Mouse (Mus musculus) heart, embryonic 16.5 days (tissue): ENCODE measurements around the gene Tmem131l. TPM values are rescaled to one million over a fixed set of nuclear protein-coding genes. Genes with fewer than 3 reads are reported as not detected.

Experiments
- ATAC-seq: fragments of 200-750 bp; cut with Nextera tagmentation; replicated peaks from 2 replicates; pipeline ENCODE4 v1.8.0; 2017; ENCODE audit warnings: moderate number of reproducible peaks; ENCODE audit not compliant: insufficient read depth, low FRiP score; ENCODE audit errors: extremely low read depth
- H3K27ac ChIP-seq: fragments of 300-500 bp; sonication (generic); 2 replicates; pipeline ENCODE4 v1.5.1; 2014; ENCODE audit warnings: mild to moderate bottlenecking, low read length, control low read depth, moderate library complexity
- H3K27me3 ChIP-seq: fragments of 300-500 bp; sonication (generic); 2 replicates; pipeline ENCODE4 v1.6.1; 2014; ENCODE audit warnings: low read length, mixed read lengths; ENCODE audit not compliant: control insufficient read depth, insufficient read depth
- H3K36me3 ChIP-seq: fragments of 300-500 bp; sonication (generic); 2 replicates; pipeline ENCODE4 v1.6.1; 2014; ENCODE audit not compliant: control insufficient read depth, insufficient read depth
- H3K4me1 ChIP-seq: fragments of 300-500 bp; sonication (generic); 2 replicates; pipeline ENCODE4 v1.6.1; 2014; ENCODE audit warnings: low read length, mixed read lengths; ENCODE audit not compliant: control insufficient read depth, insufficient read depth
- H3K4me2 ChIP-seq: fragments of 300-500 bp; sonication (generic); 2 replicates; pipeline ENCODE4 v1.6.1; 2014; ENCODE audit warnings: low read depth, mild to moderate bottlenecking, control low read depth, low read length
- H3K4me3 ChIP-seq: fragments of 300-500 bp; sonication (generic); 2 replicates; pipeline ENCODE4 v1.5.1; 2014; ENCODE audit warnings: mild to moderate bottlenecking, control low read depth, low read length
- H3K9ac ChIP-seq: fragments of 300-500 bp; sonication (generic); 2 replicates; pipeline ENCODE4 v1.6.1; 2014; ENCODE audit warnings: low read length, control low read depth
- H3K9me3 ChIP-seq: fragments of 300-500 bp; sonication (generic); replicated peaks from 2 replicates; pipeline ENCODE4 v1.6.1; 2016; ENCODE audit warnings: low read length; ENCODE audit not compliant: control insufficient read depth
- WGBS: fragments of 180-500 bp; shearing (Covaris S2); extraction: QIAGEN DNeasy Blood & Tissue Kit; methylation state at CpG from one replicate; pipeline ENCODE4 v1.1.7; 2014; 5-methylcytosine and 5-hydroxymethylcytosine counted together
- polyA plus RNA-seq: library from polyadenylated mRNA; unstranded; fragments of >200 nt; fragmentation: Nextera tagmentation; extraction: Ambion mirVana; gene quantifications from 2 replicates; pipeline ENCODE4 v1.2.1, GENCODE M21; 2015

The Tmem131l gene
- polyA plus RNA-seq, 1 experiment from 2014 or later: 47.8 TPM

GRCm38 (mm10) chr3:84005989-84006388, 34.0 kb downstream of the Tmem131l start:
- no peaks in the 10 kb centered on the region for H3K4me1 ChIP-seq
- no peaks in the 10 kb centered on the region for H3K27me3 ChIP-seq
- H3K4me2 ChIP-seq: no peak overlapping the region
- no peaks in the 10 kb centered on the region for H3K9me3 ChIP-seq
- no peak for ATAC-seq
- no peak overlapping the region for H3K9ac ChIP-seq
- H3K4me3 ChIP-seq: no peak overlapping the region
- WGBS: 76% methylated on average over 7 of the region's 7 CpGs
- H3K36me3 ChIP-seq: no peaks in the 10 kb centered on the region
- no peak overlapping the region for H3K27ac ChIP-seq

GRCm38 (mm10) chr3:84004330-84005090, 35.5 kb downstream of the Tmem131l start:
- Histone ChIP-seq H3K27me3 (no peaks in the 10 kb centered on the region), H3K36me3 (no peaks in the 10 kb centered on the region), H3K9me3 (no peaks in the 10 kb centered on the region), H3K4me2 (no peak overlapping the region), H3K4me3 (no peak overlapping the region), H3K4me1 (no peaks in the 10 kb centered on the region), H3K27ac (no peak overlapping the region), H3K9ac (no peak overlapping the region)
- ATAC-seq: no peak
- 72% methylated on average over 2 of the region's 2 CpGs for whole genome bisulfite sequencing

- no peak for ATAC-seq
- Histone ChIP-seq H3K27ac (no peak overlapping the region), H3K9me3 (no peaks in the 10 kb centered on the region), H3K4me1 (no peaks in the 10 kb centered on the region; the same call in 1 of the 2 replicates), H3K4me2 (no peak overlapping the region), H3K27me3 (no peaks in the 10 kb centered on the region), H3K36me3 (no peaks in the 10 kb centered on the region), H3K9ac (no peak overlapping the region), H3K4me3 (no peak overlapping the region)
- WGBS: 76% methylated on average over 6 of the region's 6 CpGs
Measured at GRCm38 (mm10) chr3:84002433-84003090, 37.4 kb downstream of the Tmem131l start.

GRCm38 (mm10) chr3:83997563-83997962, 42.4 kb downstream of the Tmem131l start:
- peaks cover 47% of the 10 kb centered on the region for H3K4me1 ChIP-seq
- 84% methylated on average over 5 of the region's 5 CpGs for WGBS

GRCm38 (mm10) chr3:83997036-83997435, 42.9 kb downstream of the Tmem131l start:
- Histone ChIP-seq H3K9me3 (no peaks in the 10 kb centered on the region), H3K4me3 (no peak overlapping the region), H3K9ac (no peak overlapping the region), H3K27ac (peak overlapping the region; percentile 78; the same call in 1 of the 2 replicates), H3K4me1 (peaks cover 52% of the 10 kb centered on the region), H3K27me3 (no peaks in the 10 kb centered on the region), H3K4me2 (no peak overlapping the region), H3K36me3 (no peaks in the 10 kb centered on the region)
- WGBS: 76% methylated on average over 3 of the region's 3 CpGs
- no peak for ATAC-seq

More at GRCm38 (mm10) chr3:83997563-83997962, 42.4 kb downstream of the Tmem131l start:
- Histone ChIP-seq H3K9me3 (no peaks in the 10 kb centered on the region), H3K27ac (no peak overlapping the region), H3K4me3 (no peak overlapping the region), H3K27me3 (no peaks in the 10 kb centered on the region), H3K36me3 (no peaks in the 10 kb centered on the region), H3K9ac (no peak overlapping the region), H3K4me2 (no peak overlapping the region)
- no peak for ATAC-seq

- peaks cover 58% of the 10 kb centered on the region for H3K4me1 ChIP-seq
- no peaks in the 10 kb centered on the region for H3K9me3 ChIP-seq
- H3K27ac ChIP-seq: peak overlapping the region; percentile 78
Measured at GRCm38 (mm10) chr3:83996086-83996485, 43.9 kb downstream of the Tmem131l start.

GRCm38 (mm10) chr3:83995254-83995830, 44.6 kb downstream of the Tmem131l start:
- no peak for ATAC-seq
- Histone ChIP-seq H3K4me1 (peaks cover 58% of the 10 kb centered on the region), H3K36me3 (no peaks in the 10 kb centered on the region), H3K4me3 (no peak overlapping the region), H3K9ac (peak overlapping the region; percentile 24; the same call in 1 of the 2 replicates), H3K27me3 (no peaks in the 10 kb centered on the region), H3K4me2 (no peak overlapping the region), H3K9me3 (no peaks in the 10 kb centered on the region), H3K27ac (peak overlapping the region; percentile 78)
- 66% methylated on average over 9 of the region's 9 CpGs for WGBS

More at GRCm38 (mm10) chr3:83996086-83996485, 43.9 kb downstream of the Tmem131l start:
- Histone ChIP-seq H3K36me3 (no peaks in the 10 kb centered on the region), H3K9ac (peak overlapping the region; percentile 30; the same call in 1 of the 2 replicates), H3K4me2 (no peak overlapping the region), H3K4me3 (no peak overlapping the region), H3K27me3 (no peaks in the 10 kb centered on the region)
- WGBS: 50% methylated on average over 6 of the region's 6 CpGs
- ATAC-seq: peak; percentile 18; the same call in 1 of the 2 replicates

GRCm38 (mm10) chr3:83994217-83994839, 45.6 kb downstream of the Tmem131l start:
- no peak overlapping the region for H3K4me2 ChIP-seq
- ATAC-seq: peak; percentile 58
- peak overlapping the region; percentile 63 for H3K27ac ChIP-seq
- no peak overlapping the region for H3K9ac ChIP-seq
- no peaks in the 10 kb centered on the region for H3K9me3 ChIP-seq
- 28% methylated on average over 8 of the region's 8 CpGs for WGBS
- H3K27me3 ChIP-seq: no peaks in the 10 kb centered on the region
- no peaks in the 10 kb centered on the region for H3K36me3 ChIP-seq
- peaks cover 62% of the 10 kb centered on the region for H3K4me1 ChIP-seq
- H3K4me3 ChIP-seq: no peak overlapping the region
